Mouse (Mus musculus): Measurements from ENCODE around the gene Mbnl2. TPM values are rescaled to one million over a fixed set of nuclear protein-coding genes. Genes with fewer than 3 reads are reported as not detected.

The Mbnl2 gene
- polyA plus RNA-seq, 1 experiment: 152 TPM

GRCm38 (mm10) chr14:120263380-120264135, 11.9 kb upstream of the Mbnl2 start:
- Histone ChIP-seq H3K27ac (replicated peaks; ENCODE audit: low read depth, low read length) (no peak overlapping the region), H3K4me3 (ENCODE audit: insufficient read depth, low read depth, low read length) (no peak overlapping the region), H3K4me1 (ENCODE audit: control insufficient read depth, insufficient read depth, insufficient read length, low read length) (peaks cover 9% of the 10 kb centered on the region; the same call in 1 of the 2 replicates)

GRCm38 (mm10) chr14:120265886-120266285, 9.6 kb upstream of the Mbnl2 start:
- H3K4me1 ChIP-seq (ENCODE audit: control insufficient read depth, insufficient read depth, insufficient read length, low read length): peaks cover 9% of the 10 kb centered on the region; the same call in 1 of the 2 replicates
- no peak overlapping the region for H3K4me3 ChIP-seq (ENCODE audit: insufficient read depth, low read depth, low read length)
- H3K27ac ChIP-seq (replicated peaks; ENCODE audit: low read depth, low read length): no peak overlapping the region

- Histone ChIP-seq H3K4me1 (ENCODE audit: control insufficient read depth, insufficient read depth, insufficient read length, low read length) (peaks cover 9% of the 10 kb centered on the region; the same call in 1 of the 2 replicates), H3K4me3 (ENCODE audit: insufficient read depth, low read depth, low read length) (no peak overlapping the region), H3K27ac (replicated peaks; ENCODE audit: low read depth, low read length) (no peak overlapping the region)
These were observed 8.3 kb upstream of the Mbnl2 start for GRCm38 (mm10) chr14:120267130-120267529.

GRCm38 (mm10) chr14:120270031-120270430, 5.4 kb upstream of the Mbnl2 start:
- Histone ChIP-seq H3K4me1 (ENCODE audit: control insufficient read depth, insufficient read depth, insufficient read length, low read length) (peaks cover 9% of the 10 kb centered on the region; the same call in 1 of the 2 replicates), H3K27ac (replicated peaks; ENCODE audit: low read depth, low read length) (no peak overlapping the region), H3K4me3 (ENCODE audit: insufficient read depth, low read depth, low read length) (no peak overlapping the region)

GRCm38 (mm10) chr14:120270633-120271032, 4.8 kb upstream of the Mbnl2 start:
- Histone ChIP-seq H3K27ac (replicated peaks; ENCODE audit: low read depth, low read length) (no peak overlapping the region), H3K4me3 (ENCODE audit: insufficient read depth, low read depth, low read length) (no peak overlapping the region), H3K4me1 (ENCODE audit: control insufficient read depth, insufficient read depth, insufficient read length, low read length) (peaks cover 4% of the 10 kb centered on the region; the same call in 1 of the 2 replicates)

GRCm38 (mm10) chr14:120271096-120271495, 4.4 kb upstream of the Mbnl2 start:
- Histone ChIP-seq H3K4me3 (ENCODE audit: insufficient read depth, low read depth, low read length) (no peak overlapping the region), H3K4me1 (ENCODE audit: control insufficient read depth, insufficient read depth, insufficient read length, low read length) (0 out of 2 replicates have a peak, but pooled peaks cover 4% of the 10 kb centered on the region), H3K27ac (replicated peaks; ENCODE audit: low read depth, low read length) (no peak overlapping the region)

- no peak overlapping the region for H3K27ac ChIP-seq (replicated peaks; ENCODE audit: low read depth, low read length)
- no peak overlapping the region for H3K4me3 ChIP-seq (ENCODE audit: insufficient read depth, low read depth, low read length)
- H3K4me1 ChIP-seq (ENCODE audit: control insufficient read depth, insufficient read depth, insufficient read length, low read length): peaks cover 1% of the 10 kb centered on the region
These were observed 1.7 kb upstream of the Mbnl2 start for GRCm38 (mm10) chr14:120273766-120274165.

GRCm38 (mm10) chr14:120274746-120275145, 723 bp upstream of the Mbnl2 start:
- peaks cover 9% of the 10 kb centered on the region for H3K4me1 ChIP-seq (ENCODE audit: control insufficient read depth, insufficient read depth, insufficient read length, low read length)
- peak overlapping the region; percentile 59; the same call in 1 of the 2 replicates for H3K4me3 ChIP-seq (ENCODE audit: insufficient read depth, low read depth, low read length)
- H3K27ac ChIP-seq (replicated peaks; ENCODE audit: low read depth, low read length): no peak overlapping the region

- Histone ChIP-seq H3K4me1 (ENCODE audit: control insufficient read depth, insufficient read depth, insufficient read length, low read length) (peaks cover 25% of the 10 kb centered on the region), H3K4me3 (ENCODE audit: insufficient read depth, low read depth, low read length) (peak overlapping the region; percentile 90), H3K27ac (replicated peaks; ENCODE audit: low read depth, low read length) (peak overlapping the region; percentile 98)
These were observed 1.0 kb downstream of the Mbnl2 start for GRCm38 (mm10) chr14:120276343-120277080.

- peak overlapping the region; percentile 90 for H3K4me3 ChIP-seq (ENCODE audit: insufficient read depth, low read depth, low read length)
- H3K27ac ChIP-seq (replicated peaks; ENCODE audit: low read depth, low read length): peak overlapping the region; percentile 98
- H3K4me1 ChIP-seq (ENCODE audit: control insufficient read depth, insufficient read depth, insufficient read length, low read length): peaks cover 26% of the 10 kb centered on the region
These were observed 1.7 kb downstream of the Mbnl2 start for GRCm38 (mm10) chr14:120277081-120277656.

- peak overlapping the region; percentile 90 for H3K4me3 ChIP-seq (ENCODE audit: insufficient read depth, low read depth, low read length)
- H3K27ac ChIP-seq (replicated peaks; ENCODE audit: low read depth, low read length): peak overlapping the region; percentile 98
- H3K4me1 ChIP-seq (ENCODE audit: control insufficient read depth, insufficient read depth, insufficient read length, low read length): peaks cover 28% of the 10 kb centered on the region
These were observed 3.1 kb downstream of the Mbnl2 start for GRCm38 (mm10) chr14:120278290-120279244.

GRCm38 (mm10) chr14:120280136-120280535, 4.7 kb downstream of the Mbnl2 start:
- H3K4me3 ChIP-seq (ENCODE audit: insufficient read depth, low read depth, low read length): peak overlapping the region; percentile 12; the same call in 1 of the 2 replicates
- peak overlapping the region; percentile 83 for H3K27ac ChIP-seq (replicated peaks; ENCODE audit: low read depth, low read length)
- peaks cover 41% of the 10 kb centered on the region for H3K4me1 ChIP-seq (ENCODE audit: control insufficient read depth, insufficient read depth, insufficient read length, low read length)

- Histone ChIP-seq H3K27ac (replicated peaks; ENCODE audit: low read depth, low read length) (no peak overlapping the region), H3K4me1 (ENCODE audit: control insufficient read depth, insufficient read depth, insufficient read length, low read length) (peaks cover 67% of the 10 kb centered on the region), H3K4me3 (ENCODE audit: insufficient read depth, low read depth, low read length) (no peak overlapping the region)
These were observed 8.3 kb downstream of the Mbnl2 start for GRCm38 (mm10) chr14:120283787-120284186.

GRCm38 (mm10) chr14:120284504-120284903, 9.0 kb downstream of the Mbnl2 start:
- Histone ChIP-seq H3K4me1 (ENCODE audit: control insufficient read depth, insufficient read depth, insufficient read length, low read length) (peaks cover 67% of the 10 kb centered on the region), H3K4me3 (ENCODE audit: insufficient read depth, low read depth, low read length) (no peak overlapping the region), H3K27ac (replicated peaks; ENCODE audit: low read depth, low read length) (0 out of 2 replicates have a peak overlapping the region, but pooled peaks have one; percentile 4)

Measured in brown adipose tissue, adult 24 weeks (tissue).